Mouse (Mus musculus): Measurements from ENCODE around the gene Tor3a.

DNA sequence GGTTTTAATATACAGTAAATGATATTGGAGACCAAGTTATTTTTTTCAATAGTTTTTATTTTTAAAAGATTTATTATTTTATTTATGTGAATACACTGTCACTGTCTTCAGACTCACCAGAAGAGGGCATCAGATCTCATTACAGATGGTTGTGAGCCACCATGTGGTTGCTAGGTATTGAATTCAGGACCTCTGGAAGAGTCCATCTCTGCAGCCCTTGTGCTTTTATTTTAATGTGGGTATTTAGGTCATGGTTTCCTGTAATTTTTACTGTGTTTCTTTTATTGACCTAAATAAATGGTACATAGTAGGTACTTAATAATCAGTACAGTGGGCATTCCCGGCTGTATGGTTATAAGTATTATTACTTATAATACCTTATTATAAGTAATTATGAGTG is 59.4 kb downstream of the Tor3a start:
- TF ChIP-seq CTCF (IDR thresholded peaks at IDR 0.05; ENCODE audit: low read depth) = peak; percentile 54
- TF ChIP-seq EP300 (optimal IDR thresholded peaks at IDR 0.05) = no peak

Data from stomach, postnatal 0 days (tissue).